Mouse (Mus musculus): ENCODE measurements around the gene Prpf8. TPM values are rescaled to one million over a fixed set of nuclear protein-coding genes. Genes with fewer than 3 reads are reported as not detected.

The Prpf8 gene
- total RNA-seq, 1 experiment from 2014 or later, result 166 TPM

DNA sequence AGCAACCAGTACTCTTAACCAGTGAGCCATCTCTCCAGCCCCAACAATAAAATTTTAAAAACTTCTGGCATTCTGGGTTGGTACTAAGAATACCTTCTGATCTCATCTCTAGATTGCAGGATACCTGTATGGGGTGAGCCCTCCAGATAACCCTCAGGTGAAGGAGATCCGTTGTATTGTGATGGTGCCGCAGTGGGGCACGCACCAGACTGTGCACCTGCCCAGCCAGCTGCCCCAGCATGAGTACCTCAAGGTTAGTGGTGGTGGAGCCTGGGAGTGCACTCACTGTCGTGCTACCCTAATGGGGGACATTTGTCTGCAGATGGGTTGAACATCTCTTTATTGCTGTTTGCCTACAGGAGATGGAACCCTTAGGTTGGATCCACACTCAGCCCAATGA lies 21.5 kb downstream of the Prpf8 start:
- no peak for DNase-seq

DNA sequence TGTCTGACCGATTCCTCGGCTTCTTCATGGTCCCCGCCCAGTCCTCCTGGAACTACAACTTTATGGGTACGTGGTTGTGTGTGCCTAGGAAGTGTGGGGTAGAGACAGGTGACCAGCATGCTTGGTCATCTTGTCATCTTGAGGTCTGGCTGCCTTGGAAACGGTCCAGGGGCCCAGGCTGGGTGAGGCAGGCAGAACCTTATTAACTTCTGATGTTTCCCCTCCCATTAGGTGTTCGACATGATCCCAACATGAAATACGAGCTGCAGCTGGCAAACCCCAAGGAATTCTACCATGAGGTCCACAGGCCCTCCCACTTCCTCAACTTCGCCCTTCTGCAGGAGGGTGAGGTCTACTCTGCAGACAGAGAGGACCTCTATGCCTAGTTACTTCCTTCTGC lies 22.3 kb downstream of the Prpf8 start:
- DNase-seq, result no peak

DNA sequence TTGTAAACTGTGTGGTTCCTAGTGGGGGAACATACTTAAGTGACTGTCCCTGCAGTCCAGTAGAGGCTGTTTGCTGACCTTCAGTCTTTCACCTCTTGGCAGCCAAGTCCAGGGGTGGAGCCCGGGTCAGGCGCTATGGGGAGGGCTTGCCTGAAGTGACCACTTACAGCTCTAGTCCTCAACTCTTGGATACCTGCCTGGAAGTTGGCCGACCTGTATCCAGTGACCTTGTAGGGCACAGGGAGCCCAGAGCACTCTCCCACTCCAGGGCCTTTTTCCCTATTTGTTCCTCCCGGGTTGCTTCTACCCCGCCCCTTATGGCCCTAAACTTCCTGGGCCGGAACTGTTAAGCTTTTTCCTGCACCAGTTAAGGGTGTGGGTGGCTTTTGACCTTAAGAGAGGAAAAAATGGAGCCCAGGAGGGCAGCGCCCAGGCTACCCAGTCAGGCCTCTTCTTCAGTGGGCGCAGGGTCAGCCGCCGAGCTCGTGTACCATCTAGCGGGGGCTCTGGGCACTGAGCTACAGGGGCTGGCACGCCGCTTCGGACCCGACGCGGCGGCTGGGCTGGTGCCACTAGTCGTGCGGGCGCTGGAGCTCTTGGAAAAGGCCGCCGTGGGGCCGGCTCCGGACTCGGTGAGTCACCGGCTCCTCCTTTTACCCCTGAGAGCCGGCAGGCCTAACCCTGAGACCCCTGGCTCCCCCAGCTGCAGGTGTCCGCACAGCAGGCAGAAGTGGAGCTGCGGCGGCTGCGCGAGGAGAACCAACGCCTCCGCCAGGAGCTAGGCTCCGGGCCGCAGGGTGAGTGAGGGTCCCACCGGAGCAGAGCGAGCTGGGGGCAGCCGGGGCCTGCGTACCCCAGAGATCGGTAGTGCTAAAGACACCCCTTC lies 23.4 kb downstream of the Prpf8 start, which contains the start of gene Rilp:
TSS of gene Rilp (plus strand) at position 354 of the 886 bp plus-strand sequence.
- peak; percentile 73 for DNase-seq

GRCm38 (mm10) chr11:75510627-75510993 lies 24.0 kb downstream of the Prpf8 start:
- peak; percentile 94 for DNase-seq

- peak; percentile 48 for DNase-seq
Measured at GRCm38 (mm10) chr11:75511213-75511612, 24.6 kb downstream of the Prpf8 start.

- no peak for DNase-seq
Measured at GRCm38 (mm10) chr11:75512301-75513018, 25.8 kb downstream of the Prpf8 start.

GRCm38 (mm10) chr11:75513336-75513735 lies 26.7 kb downstream of the Prpf8 start, which contains the start of gene Scarf1:
Gene Scarf1 (plus strand): TSS chr11:75513540.
- DNase-seq, result peak; percentile 38

DNA sequence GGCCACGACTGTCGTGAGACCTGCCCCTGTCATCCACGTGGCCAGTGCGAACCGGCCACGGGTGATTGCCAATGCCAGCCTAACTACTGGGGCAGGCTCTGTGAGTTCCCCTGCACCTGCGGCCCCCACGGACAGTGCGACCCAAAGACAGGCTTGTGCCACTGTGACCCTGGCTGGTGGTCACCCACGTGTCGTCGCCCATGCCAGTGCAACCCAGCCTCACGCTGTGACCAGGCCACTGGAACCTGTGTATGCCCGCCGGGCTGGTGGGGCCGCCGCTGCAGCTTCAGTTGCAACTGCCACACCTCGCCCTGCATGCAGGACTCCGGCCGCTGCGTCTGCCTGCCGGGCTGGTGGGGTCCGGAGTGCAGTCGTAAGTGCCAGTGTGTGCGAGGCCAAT lies 28.6 kb downstream of the Prpf8 start:
- no peak for DNase-seq

GRCm38 (mm10) chr11:75519834-75520633 lies 33.4 kb downstream of the Prpf8 start:
- no peak for DNase-seq

DNA sequence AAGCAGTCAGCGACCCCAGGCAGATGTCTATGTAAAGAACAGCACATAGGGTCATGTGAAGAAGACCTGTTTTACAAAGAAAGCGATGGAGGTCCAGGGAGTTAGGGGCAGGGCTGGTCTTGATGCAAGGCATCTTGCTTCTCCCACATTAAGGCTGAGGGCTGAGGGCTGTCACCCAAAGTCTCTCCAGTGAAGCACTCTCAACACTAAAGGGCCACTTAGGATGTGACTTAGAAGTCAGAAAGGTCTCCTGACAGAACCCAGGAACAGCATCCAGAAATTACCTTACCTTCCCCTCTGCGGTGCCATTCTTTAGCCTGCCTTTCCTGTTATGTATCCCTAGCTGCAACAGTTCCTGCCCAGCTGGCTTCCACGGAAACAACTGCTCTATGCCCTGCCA lies 35.0 kb downstream of the Prpf8 start:
- DNase-seq, result no peak

DNA sequence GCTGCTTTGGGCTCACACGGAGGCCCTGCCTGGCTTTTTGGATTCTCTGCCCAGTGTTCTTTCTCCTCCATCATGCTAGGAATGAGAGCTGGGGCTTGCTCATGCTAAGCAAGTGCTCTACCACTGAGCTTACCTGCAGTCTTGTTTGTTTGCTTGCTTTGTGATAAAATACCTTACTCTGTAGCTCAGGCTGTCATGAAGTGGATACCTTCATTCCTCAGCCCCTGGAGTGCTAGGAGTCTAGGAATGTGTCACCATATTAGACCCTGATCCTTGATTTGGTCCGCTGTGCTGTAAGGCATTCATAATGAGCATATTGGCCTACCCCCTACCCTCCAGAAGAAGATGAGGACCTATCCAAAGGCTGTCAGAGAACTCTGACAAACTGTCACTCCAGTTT lies 36.2 kb downstream of the Prpf8 start:
- no peak for DNase-seq

DNA sequence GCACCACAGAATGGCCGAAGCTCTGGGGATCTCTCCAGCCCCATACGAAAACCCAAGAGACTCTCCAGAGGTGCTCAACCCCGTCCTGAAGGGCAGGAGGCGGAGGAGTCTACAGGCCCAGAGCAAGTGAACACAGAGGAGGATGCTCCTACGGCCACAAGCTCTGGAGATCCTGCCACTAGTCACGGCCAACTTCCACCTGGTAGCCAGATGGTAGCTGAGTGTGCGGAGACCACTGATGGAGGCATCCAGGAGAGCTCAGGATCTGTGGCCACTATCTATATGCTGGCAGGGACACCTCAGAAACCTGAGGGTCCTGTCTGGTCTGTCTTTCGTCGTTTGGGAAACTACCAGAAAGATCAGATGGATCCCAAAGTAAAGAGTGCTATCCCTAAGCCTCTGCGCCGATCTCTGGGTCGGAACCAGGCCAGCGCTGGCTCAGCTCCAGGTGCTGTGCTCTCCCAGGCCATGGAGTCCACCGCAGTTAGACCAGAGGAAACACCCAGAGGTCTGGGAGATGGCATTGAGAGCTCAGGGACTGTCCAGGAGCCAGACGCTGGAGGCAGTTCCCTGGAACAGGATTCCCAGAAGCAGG lies 39.0 kb downstream of the Prpf8 start:
- no peak for DNase-seq

DNA sequence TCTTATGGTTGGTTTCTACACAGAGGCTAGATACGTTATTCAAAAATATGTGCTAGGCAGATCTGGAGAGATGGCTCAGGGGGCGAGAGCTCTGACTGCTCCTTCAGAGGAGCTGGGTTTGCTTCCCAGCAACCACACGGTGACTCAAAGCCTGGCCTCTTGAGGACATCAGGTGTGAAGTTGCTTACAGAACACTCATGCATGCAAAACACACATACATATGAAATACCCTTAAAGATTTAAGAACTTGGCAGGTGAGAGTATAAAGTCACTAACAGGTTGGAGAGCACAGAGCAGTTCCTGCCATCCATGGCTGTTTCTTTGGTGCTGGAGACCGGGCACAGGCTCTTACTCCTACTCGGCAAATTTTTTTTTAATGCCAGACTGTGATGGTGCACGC lies 40.3 kb downstream of the Prpf8 start:
- DNase-seq, result no peak

- no peak for DNase-seq
Measured at GRCm38 (mm10) chr11:75529771-75530170, 43.2 kb downstream of the Prpf8 start.

- DNase-seq, result peak; percentile 99
Measured at GRCm38 (mm10) chr11:75530325-75530724, 43.7 kb downstream of the Prpf8 start.

DNA sequence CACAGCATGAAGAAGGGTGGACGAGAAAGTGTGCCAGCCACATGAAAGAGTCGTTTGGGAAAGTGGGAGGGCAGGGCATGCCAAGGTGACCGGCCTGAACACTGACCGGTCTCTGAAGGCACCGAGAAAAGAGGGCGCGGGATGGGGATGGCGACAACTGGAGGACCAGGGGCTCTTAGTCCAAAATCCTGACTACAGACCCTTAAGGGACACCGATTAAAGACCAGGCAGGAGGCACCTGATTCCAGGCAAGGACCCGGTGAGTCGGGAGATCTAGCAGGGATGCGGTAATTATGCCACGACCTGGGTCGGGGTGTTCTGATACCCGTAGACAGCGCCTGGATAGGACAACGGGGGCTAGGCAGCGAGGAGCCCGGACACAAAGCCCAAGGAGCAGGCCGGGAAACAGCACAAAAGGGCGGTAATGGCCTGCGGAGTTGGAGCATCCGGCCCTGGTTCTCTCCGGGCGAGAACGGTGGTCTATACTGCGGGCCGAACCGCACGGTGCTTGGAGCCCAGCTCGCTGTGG lies 44.3 kb downstream of the Prpf8 start:
- DNase-seq, result peak; percentile 29

GRCm38 (mm10) chr11:75531469-75532242 lies 45.0 kb downstream of the Prpf8 start, which contains the start of gene Slc43a2:
Gene Slc43a2 (plus strand): TSS chr11:75531694.
- peak; percentile 94 for DNase-seq

GRCm38 (mm10) chr11:75532340-75533277 lies 46.0 kb downstream of the Prpf8 start:
- no peak for DNase-seq

GRCm38 (mm10) chr11:75533314-75534015 lies 46.8 kb downstream of the Prpf8 start:
- no peak for DNase-seq

Measured in adrenal gland, postnatal 25 days (tissue).